Mouse (Mus musculus) kidney, embryonic 14.5 days (tissue): ENCODE measurements around the gene Olfr830. TPM values are rescaled to one million over a fixed set of nuclear protein-coding genes. Genes with fewer than 3 reads are reported as not detected.
"Not testable (repeated sequence)": the region's sequence is repeated elsewhere in the genome, so short reads cannot be mapped to it uniquely, and the experiment has no call there.

Experiments
- ATAC-seq: fragments of 200-750 bp; cut with Nextera tagmentation; 2 replicates; pipeline ENCODE4 v1.8.0; 2017; ENCODE audit warnings: moderate number of reproducible peaks, mild to moderate bottlenecking, moderate TSS enrichment, moderate library complexity; ENCODE audit not compliant: low FRiP score, low TSS enrichment
- H3K27ac ChIP-seq: fragments of 300-500 bp; sonication (generic); 2 replicates; pipeline ENCODE4 v1.5.1; 2014; ENCODE audit warnings: low read depth, mild to moderate bottlenecking, low read length, moderate library complexity, mixed read lengths
- H3K27me3 ChIP-seq: fragments of 300-500 bp; sonication (generic); 2 replicates; pipeline ENCODE4 v1.6.1; 2014; ENCODE audit warnings: mild to moderate bottlenecking, low read length; ENCODE audit not compliant: control insufficient read depth, insufficient read depth
- H3K36me3 ChIP-seq: fragments of 300-500 bp; sonication (generic); 2 replicates; pipeline ENCODE4 v1.6.1; 2014; ENCODE audit warnings: low read length, mixed read lengths; ENCODE audit not compliant: control insufficient read depth, insufficient read depth
- H3K4me1 ChIP-seq: fragments of 300-500 bp; sonication (generic); 2 replicates; pipeline ENCODE4 v1.6.1; 2014; ENCODE audit warnings: low read length, mixed read lengths; ENCODE audit not compliant: control insufficient read depth, insufficient read depth
- H3K4me2 ChIP-seq: fragments of 300-500 bp; sonication (generic); replicated peaks from 2 replicates; pipeline ENCODE4 v1.6.1; 2014; ENCODE audit warnings: low read depth, mild to moderate bottlenecking, low read length
- H3K4me3 ChIP-seq: fragments of 300-500 bp; sonication (generic); 2 replicates; pipeline ENCODE4 v1.5.1; 2014; ENCODE audit warnings: mild to moderate bottlenecking, low read length
- H3K9ac ChIP-seq: fragments of 300-500 bp; sonication (generic); 2 replicates; pipeline ENCODE4 v1.6.1; 2014; ENCODE audit warnings: low read depth, mild to moderate bottlenecking, low read length, moderate library complexity
- H3K9me3 ChIP-seq: fragments of 300-500 bp; sonication (generic); 2 replicates; pipeline ENCODE4 v1.6.1; 2016; ENCODE audit warnings: low read length; ENCODE audit not compliant: control insufficient read depth
- WGBS: fragments of 180-500 bp; shearing (Covaris S2); extraction: QIAGEN DNeasy Blood & Tissue Kit; methylation state at CpG from one replicate; pipeline ENCODE4 v1.1.7; 2014; 5-methylcytosine and 5-hydroxymethylcytosine counted together
- polyA plus RNA-seq: library from polyadenylated mRNA; unstranded; fragments of >200 nt; fragmentation: Nextera tagmentation; extraction: Ambion mirVana; gene quantifications from 2 replicates; pipeline ENCODE4 v1.2.1, GENCODE M21; 2014

The Olfr830 gene
- polyA plus RNA-seq: not detected in 2 replicates

DNA sequence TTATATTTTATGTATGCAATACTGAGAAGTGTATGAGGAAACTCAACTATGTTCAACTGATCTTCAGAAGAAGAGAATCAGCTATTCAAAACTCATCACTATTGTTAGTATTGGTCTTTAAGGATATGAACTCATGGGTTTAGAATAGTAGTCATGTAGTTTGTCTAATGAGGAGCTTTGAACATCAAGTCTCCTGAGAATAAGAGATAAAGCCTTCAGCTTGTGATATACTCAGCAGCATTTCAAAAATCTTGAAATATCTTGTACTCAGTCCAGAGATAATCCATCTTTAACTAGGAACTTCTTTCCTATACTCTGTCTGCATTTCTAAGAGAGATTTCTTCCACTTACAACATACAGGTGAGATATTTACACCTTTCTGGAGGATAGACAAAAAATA is at the start of gene Olfr830:
Olfr830 (plus strand) TSS at position 301 of the 400 bp plus-strand sequence.
- no peaks in the 10 kb centered on the region for H3K4me1 ChIP-seq
- no peaks in the 10 kb centered on the region for H3K36me3 ChIP-seq
- H3K4me2 ChIP-seq: no peak within 1 kb of the TSS
- no peak within 1 kb of the TSS for H3K9ac ChIP-seq
- H3K27ac ChIP-seq: no peak within 1 kb of the TSS
- H3K4me3 ChIP-seq: no peak within 1 kb of the TSS
- H3K27me3 ChIP-seq: no peaks in the 10 kb centered on the region
- no peaks in the 10 kb centered on the region for H3K9me3 ChIP-seq
- no peak for ATAC-seq

DNA sequence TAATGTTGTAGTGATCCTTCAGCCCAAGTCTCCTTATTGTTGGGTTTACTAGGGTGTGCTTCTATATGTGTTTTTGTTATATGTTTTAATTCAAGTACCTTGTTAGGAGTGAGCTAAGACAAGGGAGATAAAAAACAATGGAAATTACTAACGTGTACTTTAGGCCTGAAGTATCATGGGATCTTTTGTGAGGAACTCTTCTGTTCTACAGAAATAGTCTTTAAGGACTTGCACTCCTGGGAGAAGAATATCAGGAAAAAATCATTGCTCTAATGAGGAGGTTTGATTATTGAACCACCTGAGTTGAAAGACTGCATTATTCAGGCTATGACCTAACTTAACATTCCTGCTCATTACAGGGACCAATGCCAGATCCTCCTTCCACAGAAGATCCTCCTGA is 19.9 kb upstream of the Olfr830 start, which contains the start of gene Olfr829:
Olfr829 (plus strand) TSS at position 301 of the 400 bp plus-strand sequence.
- no peaks in the 10 kb centered on the region for H3K27me3 ChIP-seq
- no peaks in the 10 kb centered on the region for H3K4me1 ChIP-seq
- H3K9me3 ChIP-seq: no peaks in the 10 kb centered on the region
- no peaks in the 10 kb centered on the region for H3K36me3 ChIP-seq
- no peak within 1 kb of the TSS for H3K4me2 ChIP-seq
- 66% methylated on average over 1 of the region's 1 CpGs for WGBS
- no peak for ATAC-seq
- no peak within 1 kb of the TSS for H3K4me3 ChIP-seq
- no peak within 1 kb of the TSS for H3K9ac ChIP-seq
- H3K27ac ChIP-seq: no peak within 1 kb of the TSS

DNA sequence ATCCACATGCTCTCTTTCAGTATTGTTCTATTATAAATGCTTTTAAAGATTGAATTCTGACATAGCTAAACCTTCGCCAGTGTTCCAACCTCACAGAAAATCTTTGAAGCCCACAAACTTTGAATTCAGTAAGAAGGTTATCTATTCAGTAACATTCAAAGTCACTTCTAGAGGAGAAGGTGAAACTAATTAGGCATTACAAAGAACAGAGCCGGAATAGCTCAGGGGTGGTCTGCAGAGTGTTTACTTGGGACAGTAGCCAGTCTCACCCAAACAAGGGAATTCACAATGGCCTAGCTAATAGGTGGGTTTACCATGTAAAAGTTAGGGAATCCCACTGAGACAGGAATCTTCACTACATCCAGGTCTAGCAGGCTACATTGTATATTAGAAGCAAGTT is 33.2 kb downstream of the Olfr830 start:
- not testable (repeated sequence) for H3K36me3 ChIP-seq, H3K9ac ChIP-seq, H3K27me3 ChIP-seq, H3K4me3 ChIP-seq, H3K4me1 ChIP-seq, H3K27ac ChIP-seq, H3K9me3 ChIP-seq, H3K4me2 ChIP-seq, ATAC-seq
- 77% methylated on average over 2 of the region's 2 CpGs for WGBS

DNA sequence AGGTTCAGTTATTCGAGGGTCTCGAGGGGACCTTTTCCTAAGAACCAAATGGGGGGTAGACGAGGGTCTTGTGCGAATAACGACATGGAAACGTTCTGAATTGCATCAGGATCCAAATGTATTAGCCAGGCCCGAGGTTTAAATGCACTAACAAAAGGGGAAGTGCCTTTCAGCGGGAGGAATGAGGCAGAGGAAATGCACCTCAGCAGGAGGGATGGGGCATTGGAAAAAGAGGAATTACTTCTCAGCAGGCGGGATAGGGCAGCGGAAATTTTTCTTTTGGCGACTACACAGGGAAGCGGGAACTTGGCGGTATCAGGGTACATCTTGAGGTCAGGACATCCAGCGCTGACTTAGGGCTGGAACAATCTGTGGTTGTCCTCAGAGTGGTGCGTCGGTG is 53.4 kb downstream of the Olfr830 start:
- not testable (repeated sequence) for H3K9ac ChIP-seq, H3K4me1 ChIP-seq, H3K4me3 ChIP-seq, H3K4me2 ChIP-seq, H3K27ac ChIP-seq, H3K36me3 ChIP-seq, ATAC-seq, H3K27me3 ChIP-seq, H3K9me3 ChIP-seq
- 86% methylated on average over 14 of the region's 16 CpGs for WGBS

Other genes with a start within 250 kb of the Olfr830 start
- not detected in 2 replicates for gene Muc16, start 200.2 kb upstream of the Olfr830 start, polyA plus RNA-seq
- not detected in 2 replicates for gene Olfr24, start 110.7 kb upstream of the Olfr830 start, polyA plus RNA-seq
- not detected in 2 replicates for gene Olfr828, start 55.2 kb upstream of the Olfr830 start, polyA plus RNA-seq
- gene Olfr829, start 19.8 kb upstream of the Olfr830 start, polyA plus RNA-seq: not detected in 2 replicates
- not detected in 2 replicates for gene Olfr832, start 62.4 kb downstream of the Olfr830 start, polyA plus RNA-seq
- gene Olfr834, start 113.3 kb downstream of the Olfr830 start, polyA plus RNA-seq: not detected in 2 replicates
- gene Olfr835, start 158.0 kb downstream of the Olfr830 start, polyA plus RNA-seq: not detected in 2 replicates
- gene Olfr836, start 245.7 kb downstream of the Olfr830 start, polyA plus RNA-seq: not detected in 2 replicates